Mouse (Mus musculus) right cerebral cortex, postnatal 4 days (tissue): Measurements from ENCODE around the gene Slc38a8.

Experiments used
- DNase-seq: peaks from one replicate; pipeline ENCODE4 v3.0.0-alpha.2; 2022

The Slc38a8 gene

GRCm38 (mm10) chr8:119501598-119501997 is at the start of gene Slc38a8:
Gene Slc38a8, minus strand, starts transcription at chr8:119501698.
- no peak for DNase-seq

GRCm38 (mm10) chr8:119548560-119549113 is 47.1 kb upstream of the Slc38a8 start:
- DNase-seq: no peak

- DNase-seq: no peak
Observed at GRCm38 (mm10) chr8:119547019-119547691, 45.7 kb upstream of the Slc38a8 start.

GRCm38 (mm10) chr8:119545791-119546190 is 44.3 kb upstream of the Slc38a8 start:
- no peak for DNase-seq

GRCm38 (mm10) chr8:119545180-119545579 is 43.7 kb upstream of the Slc38a8 start:
- no peak for DNase-seq

- no peak for DNase-seq
Observed at GRCm38 (mm10) chr8:119544606-119545005, 43.1 kb upstream of the Slc38a8 start.

GRCm38 (mm10) chr8:119531973-119532372 is 30.5 kb upstream of the Slc38a8 start:
- DNase-seq: no peak

- no peak for DNase-seq
Observed at GRCm38 (mm10) chr8:119531397-119531796, 29.9 kb upstream of the Slc38a8 start.

- DNase-seq: no peak
Observed at GRCm38 (mm10) chr8:119530937-119531336, 29.4 kb upstream of the Slc38a8 start.

GRCm38 (mm10) chr8:119528762-119529161 is 27.3 kb upstream of the Slc38a8 start:
- no peak for DNase-seq

GRCm38 (mm10) chr8:119520102-119520501 is 18.6 kb upstream of the Slc38a8 start:
- DNase-seq: no peak

- DNase-seq: no peak
Observed at GRCm38 (mm10) chr8:119516674-119517073, 15.2 kb upstream of the Slc38a8 start.

GRCm38 (mm10) chr8:119515767-119516166 is 14.3 kb upstream of the Slc38a8 start:
- DNase-seq: no peak

- DNase-seq: no peak
Observed at GRCm38 (mm10) chr8:119514940-119515339, 13.4 kb upstream of the Slc38a8 start.

GRCm38 (mm10) chr8:119513405-119513804 is 11.9 kb upstream of the Slc38a8 start:
- no peak for DNase-seq

GRCm38 (mm10) chr8:119511722-119512121 is 10.2 kb upstream of the Slc38a8 start:
- no peak for DNase-seq

GRCm38 (mm10) chr8:119510471-119510870 is 9.0 kb upstream of the Slc38a8 start:
- DNase-seq: no peak

GRCm38 (mm10) chr8:119506106-119506505 is 4.6 kb upstream of the Slc38a8 start:
- DNase-seq: no peak

GRCm38 (mm10) chr8:119505488-119505887 is 4.0 kb upstream of the Slc38a8 start:
- DNase-seq: no peak

GRCm38 (mm10) chr8:119503191-119503767 is 1.8 kb upstream of the Slc38a8 start:
- DNase-seq: no peak

GRCm38 (mm10) chr8:119502111-119502510 is 613 bp upstream of the Slc38a8 start:
- DNase-seq: no peak

GRCm38 (mm10) chr8:119499836-119500235 is 1.7 kb downstream of the Slc38a8 start:
- DNase-seq: no peak

GRCm38 (mm10) chr8:119496848-119497247 is 4.7 kb downstream of the Slc38a8 start:
- DNase-seq: peak; percentile 32

GRCm38 (mm10) chr8:119487093-119487492 is 14.4 kb downstream of the Slc38a8 start:
- no peak for DNase-seq
